Mouse (Mus musculus) kidney, adult 9 months (tissue): ENCODE measurements around the gene Aipl1.
A peak's percentile ranks its signal among the peaks of the same experiment; 100 is the strongest.

Source experiments
- DNase-seq: peaks from one replicate; pipeline ENCODE4 v3.0.0; 2022

Gene Aipl1

GRCm38 (mm10) chr11:72049171-72049759, 12.0 kb upstream of the Aipl1 start:
- no peak for DNase-seq

GRCm38 (mm10) chr11:72048730-72049129, 11.4 kb upstream of the Aipl1 start:
- no peak for DNase-seq

- DNase-seq: no peak
Observed at GRCm38 (mm10) chr11:72044231-72044630, 6.9 kb upstream of the Aipl1 start.

- no peak for DNase-seq
Observed at GRCm38 (mm10) chr11:72042631-72043030, 5.3 kb upstream of the Aipl1 start.

- DNase-seq: peak; percentile 66
Observed at GRCm38 (mm10) chr11:72041768-72042607, 4.7 kb upstream of the Aipl1 start, which contains the start of gene Pimreg. TSS of gene Pimreg (plus strand) at chr11:72042032.

GRCm38 (mm10) chr11:72041290-72041767, 4.0 kb upstream of the Aipl1 start:
- no peak for DNase-seq

GRCm38 (mm10) chr11:72039599-72040386, 2.5 kb upstream of the Aipl1 start:
- DNase-seq: no peak

GRCm38 (mm10) chr11:72037996-72038395, 687 bp upstream of the Aipl1 start:
- peak; percentile 60 for DNase-seq

GRCm38 (mm10) chr11:72032589-72032988, 4.7 kb downstream of the Aipl1 start:
- no peak for DNase-seq

- DNase-seq: no peak
Observed at GRCm38 (mm10) chr11:72032091-72032490, 5.2 kb downstream of the Aipl1 start.

GRCm38 (mm10) chr11:72031353-72031752, 6.0 kb downstream of the Aipl1 start:
- DNase-seq: no peak

GRCm38 (mm10) chr11:72029143-72029542, 8.2 kb downstream of the Aipl1 start:
- DNase-seq: peak; percentile 9

- DNase-seq: no peak
Observed at GRCm38 (mm10) chr11:72027836-72028235, 9.5 kb downstream of the Aipl1 start.

GRCm38 (mm10) chr11:72026516-72026915, 10.8 kb downstream of the Aipl1 start:
- DNase-seq: no peak

- peak; percentile 8 for DNase-seq
Observed at GRCm38 (mm10) chr11:72025843-72026242, 11.5 kb downstream of the Aipl1 start.

- DNase-seq: peak; percentile 78
Observed at GRCm38 (mm10) chr11:72024193-72024781, 13.0 kb downstream of the Aipl1 start.

- peak; percentile 9 for DNase-seq
Observed at GRCm38 (mm10) chr11:72023581-72023980, 13.7 kb downstream of the Aipl1 start.

- DNase-seq: no peak
Observed at GRCm38 (mm10) chr11:72022827-72023226, 14.5 kb downstream of the Aipl1 start.

- DNase-seq: no peak
Observed at GRCm38 (mm10) chr11:72021015-72021414, 16.3 kb downstream of the Aipl1 start.

- no peak for DNase-seq
Observed at GRCm38 (mm10) chr11:72017253-72017601, 20.1 kb downstream of the Aipl1 start.

GRCm38 (mm10) chr11:72016518-72017252, 20.6 kb downstream of the Aipl1 start:
- no peak for DNase-seq

- no peak for DNase-seq
Observed at GRCm38 (mm10) chr11:72014674-72015073, 22.6 kb downstream of the Aipl1 start.
